Mouse (Mus musculus) CH12.LX (cell line): ENCODE results near the gene Rel.

Experiments used
- CTCF ChIP-seq, 2 experiments: IDR thresholded peaks in 1 of 2; conservative IDR thresholded peaks in 1 of 2; 2 replicates each; pipeline ENCODE4 v1.5.1; 2011 to 2012; ENCODE audit warnings: low read depth in 2 of 2, low read length in 2 of 2, improper control_type of control experiment in 1 of 2, inconsistent platforms in 1 of 2, mild to moderate bottlenecking in 1 of 2, moderate library complexity in 1 of 2
- MYC ChIP-seq: IDR thresholded peaks from 2 replicates; pipeline ENCODE4 v1.6.1; 2011; ENCODE audit warnings: low read depth, mild to moderate bottlenecking, improper control_type of control experiment, low read length
- NRF1 ChIP-seq: IDR thresholded peaks from 2 replicates; pipeline ENCODE4 v1.6.1; 2014; ENCODE audit warnings: low read depth, mild to moderate bottlenecking, inconsistent platforms, low read length, improper control_type of control experiment, moderate library complexity
- POLR2A ChIP-seq: IDR thresholded peaks from 2 replicates; pipeline ENCODE4 v1.6.1; 2011; ENCODE audit warnings: low read depth, mild to moderate bottlenecking, improper control_type of control experiment, low read length

GRCm38 (mm10) chr11:23719825-23720224, 50.9 kb downstream of the Rel start:
- no peak for TF ChIP-seq POLR2A
- TF ChIP-seq NRF1, result no peak
- no peak for TF ChIP-seq CTCF (conservative IDR thresholded peaks at IDR 0.05 in 1 of 2, IDR thresholded peaks at IDR 0.05 in 1 of 2; ENCODE audit: low read depth in 2 of 2, low read length in 2 of 2)
- TF ChIP-seq MYC, result no peak
